Mouse (Mus musculus) lung, adult 2 months (tissue): ENCODE data around the gene Adgrf4. TPM values are rescaled to one million over a fixed set of nuclear protein-coding genes. Genes with fewer than 3 reads are reported as not detected.

Source experiments
- DNase-seq: peaks from one replicate; pipeline ENCODE4 v3.0.0; 2022
- H3K4me1 ChIP-seq: fragments of 200-500 bp; 2 replicates; pipeline ENCODE4 v1.6.1; 2011; ENCODE audit warnings: low read length; ENCODE audit not compliant: control insufficient read depth, insufficient read depth
- H3K4me3 ChIP-seq: fragments of 200-500 bp; replicated peaks from 2 replicates; pipeline ENCODE3; 2011; ENCODE audit warnings: low read depth, mild to moderate bottlenecking, control low read depth, low read length; ENCODE audit errors: extremely low read depth
- CTCF ChIP-seq: fragments of 200-500 bp; IDR thresholded peaks from 2 replicates; pipeline ENCODE4 v1.5.1; 2011; ENCODE audit warnings: mild to moderate bottlenecking, low read length, control low read depth; ENCODE audit not compliant: insufficient read depth
- POLR2A ChIP-seq: fragments of 200-500 bp; IDR thresholded peaks from 2 replicates; pipeline ENCODE4 v1.6.1; 2011; ENCODE audit warnings: low read depth, mild to moderate bottlenecking, control low read depth, low read length, borderline replicate concordance; ENCODE audit errors: extremely low read depth
- WGBS: fragments of 180-500 bp; shearing (Covaris S2); methylation state at CpG from one replicate; pipeline ENCODE4 v1.1.7; 2018; 5-methylcytosine and 5-hydroxymethylcytosine counted together
- polyA plus RNA-seq: library from polyadenylated mRNA; depleted of rRNA; stranded (reverse); fragments of >200 nt; gene quantifications from 2 replicates; pipeline ENCODE4 v1.2.3, GENCODE M21; 2012; rRNA removed

Gene Adgrf4
- polyA plus RNA-seq = 0.09 and 1.0 TPM in 2 replicates

DNA sequence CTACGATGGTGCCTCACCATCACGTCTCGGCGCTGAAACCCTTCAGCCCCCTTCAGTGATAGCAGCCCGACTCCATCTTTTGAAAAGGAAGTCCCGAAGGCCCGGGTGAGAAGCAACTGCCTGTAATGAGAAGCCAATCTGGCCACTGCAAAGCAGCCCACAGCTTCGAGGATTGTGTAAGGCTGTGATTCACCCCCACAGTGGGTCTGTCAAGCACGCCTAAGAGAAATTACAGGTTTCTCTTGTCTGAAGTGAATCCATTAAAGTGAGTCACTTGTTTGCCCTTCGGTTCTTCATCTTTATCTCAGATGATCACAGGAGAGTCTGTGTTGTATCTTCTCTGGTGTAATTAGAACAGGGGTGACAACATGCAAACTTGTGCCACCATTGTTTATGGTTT, at the start of gene Adgrf4:
Gene Adgrf4, minus strand, starts transcription at position 149 of the 400 bp plus-strand sequence.
- Histone ChIP-seq H3K4me1 (no peaks in the 10 kb centered on the region), H3K4me3 (no peak within 1 kb of the TSS)
- DNase-seq = no peak
- TF ChIP-seq CTCF = no peak
- 76% methylated on average over 10 of the region's 10 CpGs for WGBS

DNA sequence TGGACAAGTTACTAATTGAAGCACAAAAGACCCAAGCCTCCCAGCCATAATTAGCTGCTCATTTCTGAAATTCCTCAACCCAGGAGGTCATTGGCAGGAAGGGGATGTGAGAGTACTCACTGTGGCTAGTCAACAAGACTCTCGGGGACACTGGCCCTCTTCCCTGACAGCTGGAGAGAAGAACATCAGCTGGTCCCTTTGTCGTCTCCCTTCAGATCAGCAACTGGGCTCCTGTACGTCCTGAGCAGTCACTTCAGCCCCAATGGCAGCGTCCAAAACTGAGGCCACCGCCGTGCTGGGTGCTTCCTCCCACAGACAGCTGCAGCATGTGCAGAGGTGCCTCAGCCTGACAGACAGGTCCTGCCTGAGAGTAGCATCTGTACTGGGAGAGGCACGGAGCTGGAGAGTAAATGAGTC, 49.7 kb upstream of the Adgrf4 start, which contains the start of gene Adgrf2:
Gene Adgrf2, minus strand, starts transcription at position 379 of the 417 bp plus-strand sequence.
- no peak within 1 kb of the TSS for H3K4me3 ChIP-seq
- 29% methylated on average over 7 of the region's 7 CpGs for WGBS
- no peaks in the 10 kb centered on the region; the same call in none of the 2 replicates for H3K4me1 ChIP-seq
- TF ChIP-seq CTCF (no peak), POLR2A (no peak)
- DNase-seq = no peak

DNA sequence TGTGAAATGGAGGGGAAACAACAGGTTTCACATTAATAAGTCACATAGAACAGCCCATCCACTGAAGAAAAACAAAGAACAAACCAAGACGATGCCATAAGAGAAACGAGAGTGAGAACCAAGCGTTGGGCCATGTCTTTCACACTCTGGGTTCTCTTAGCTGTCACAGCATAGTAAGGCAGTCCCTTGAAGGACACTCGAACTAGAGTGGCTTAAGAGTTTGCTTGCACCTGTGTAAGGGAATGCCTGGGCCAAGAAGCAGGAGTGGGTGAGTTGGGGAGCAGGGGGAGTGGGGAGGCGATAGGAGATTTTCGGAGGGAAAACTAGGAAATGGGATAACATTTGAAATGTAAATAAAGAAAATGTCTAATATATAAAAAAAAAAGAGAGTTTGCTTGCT, 46.7 kb upstream of the Adgrf4 start:
- TF ChIP-seq POLR2A (no peak), CTCF (no peak)
- no peak overlapping the region for H3K4me3 ChIP-seq
- H3K4me1 ChIP-seq = no peaks in the 10 kb centered on the region; the same call in none of the 2 replicates
- DNase-seq = no peak
- 66% methylated on average over 6 of the region's 6 CpGs for WGBS

DNA sequence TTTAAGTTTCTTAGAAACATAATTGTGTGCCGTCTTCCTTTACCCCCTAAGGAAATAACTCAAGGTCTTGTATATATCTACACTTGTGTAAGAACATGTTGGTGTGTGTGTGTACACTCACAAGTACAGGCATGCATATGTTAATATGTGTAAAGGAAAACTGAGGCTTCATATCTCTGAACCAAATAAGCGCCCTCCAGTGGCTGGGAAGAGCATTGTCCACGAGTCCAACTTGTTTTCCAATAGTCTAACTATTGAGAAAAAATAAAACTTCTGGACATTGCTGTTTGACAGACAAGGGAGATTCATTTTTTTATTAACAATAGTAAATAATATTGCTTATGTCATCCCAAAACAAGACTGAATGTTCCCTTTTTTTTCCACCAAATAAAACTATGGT, 25.1 kb upstream of the Adgrf4 start:
- WGBS = 46% methylated on average over 3 of the region's 3 CpGs
- Histone ChIP-seq H3K4me3 (no peak overlapping the region), H3K4me1 (no peaks in the 10 kb centered on the region)
- TF ChIP-seq CTCF = peak; percentile 8; the same call in 1 of the 2 replicates
- TF ChIP-seq POLR2A = no peak
- DNase-seq = no peak

DNA sequence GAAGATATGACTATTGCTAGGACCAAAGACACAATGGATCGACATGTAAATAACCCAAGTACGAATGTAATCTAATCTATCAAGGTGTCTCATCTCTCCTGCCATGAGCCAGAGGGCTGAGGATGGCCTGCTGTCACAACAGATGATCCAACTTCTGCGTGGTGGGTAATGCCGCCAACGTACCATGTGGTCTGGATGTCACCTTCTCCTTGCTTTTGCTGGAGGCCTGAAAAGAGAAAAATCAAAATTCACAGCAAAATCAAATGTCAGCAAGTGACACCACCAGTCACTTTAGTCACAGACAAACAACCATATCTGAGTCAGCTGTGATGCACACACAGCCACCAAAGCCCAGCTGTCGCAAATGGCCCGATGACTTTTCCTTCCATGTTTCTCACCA, 22.9 kb upstream of the Adgrf4 start:
- Histone ChIP-seq H3K4me3 (no peak overlapping the region), H3K4me1 (no peaks in the 10 kb centered on the region)
- no peak for TF ChIP-seq CTCF
- no peak for TF ChIP-seq POLR2A
- no peak for DNase-seq
- WGBS = 79% methylated on average over 7 of the region's 7 CpGs

DNA sequence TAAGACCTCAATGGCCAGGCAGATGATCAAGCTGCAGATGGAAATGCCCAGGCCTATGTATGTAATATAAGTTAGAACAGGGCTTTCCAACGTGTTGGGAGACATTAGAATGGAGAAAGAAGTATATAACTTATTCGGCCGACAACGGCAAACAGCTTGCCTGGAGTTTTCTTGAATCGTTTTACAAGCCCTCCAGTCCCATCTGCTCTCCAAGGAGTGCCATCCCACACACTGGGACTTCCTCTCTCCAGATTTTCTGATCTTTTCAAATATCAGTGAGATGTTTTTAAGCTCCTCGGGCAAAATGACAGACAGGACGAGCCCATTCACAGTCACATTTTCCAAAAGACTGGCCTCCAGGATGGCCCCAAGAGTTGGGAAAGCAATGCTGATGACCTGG, 18.6 kb upstream of the Adgrf4 start:
- Histone ChIP-seq H3K4me3 (no peak overlapping the region), H3K4me1 (no peaks in the 10 kb centered on the region)
- WGBS = 72% methylated on average over 7 of the region's 7 CpGs

DNA sequence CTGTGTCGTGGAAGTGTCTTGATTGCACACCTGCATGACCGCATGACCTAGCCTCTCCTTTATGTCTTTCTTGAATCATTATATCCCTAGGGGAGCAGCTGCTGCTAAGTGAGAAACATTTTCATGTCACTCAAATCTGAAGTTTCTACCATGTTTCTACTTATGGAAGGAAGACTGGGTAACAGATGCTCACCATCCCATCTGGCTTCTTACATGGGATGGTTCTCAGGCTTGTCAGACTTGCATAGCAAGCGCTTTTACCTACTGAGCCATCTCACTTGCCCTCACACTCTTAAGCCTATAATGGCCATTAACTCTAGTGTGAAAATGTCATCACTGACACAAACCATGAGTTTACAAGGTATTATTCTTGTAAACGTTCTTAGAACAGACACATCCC, 13.5 kb upstream of the Adgrf4 start:
- H3K4me1 ChIP-seq = no peaks in the 10 kb centered on the region
- H3K4me3 ChIP-seq = no peak overlapping the region
- DNase-seq = no peak
- no peak for TF ChIP-seq CTCF
- no peak for TF ChIP-seq POLR2A
- 80% methylated on average over 4 of the region's 4 CpGs for WGBS

More for the DNA sequence above, 18.6 kb upstream of the Adgrf4 start:
- DNase-seq = no peak
- TF ChIP-seq CTCF = no peak
- no peak for TF ChIP-seq POLR2A

DNA sequence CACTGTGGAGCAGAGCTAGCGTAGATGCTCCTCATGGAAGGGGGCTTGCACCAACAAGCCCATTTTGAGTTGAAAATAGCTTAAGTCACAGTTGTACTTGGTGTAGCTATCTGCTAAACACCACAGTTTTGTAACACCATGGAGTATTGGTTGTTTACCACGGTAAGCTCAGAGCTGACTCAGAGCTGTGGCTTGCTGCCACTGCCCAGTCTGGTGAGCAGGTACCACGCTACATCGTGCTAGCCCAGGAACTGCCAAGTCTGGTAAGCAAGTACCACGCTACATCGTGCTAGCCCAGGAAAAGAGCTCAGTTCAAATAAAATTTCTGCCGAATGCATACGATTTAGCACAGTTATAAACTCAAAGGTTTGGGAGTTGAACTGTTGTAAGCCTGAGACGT, 10.1 kb upstream of the Adgrf4 start:
- Histone ChIP-seq H3K4me3 (no peak overlapping the region), H3K4me1 (no peaks in the 10 kb centered on the region)
- 88% methylated on average over 9 of the region's 9 CpGs for WGBS
- TF ChIP-seq POLR2A (no peak), CTCF (no peak)
- no peak for DNase-seq

DNA sequence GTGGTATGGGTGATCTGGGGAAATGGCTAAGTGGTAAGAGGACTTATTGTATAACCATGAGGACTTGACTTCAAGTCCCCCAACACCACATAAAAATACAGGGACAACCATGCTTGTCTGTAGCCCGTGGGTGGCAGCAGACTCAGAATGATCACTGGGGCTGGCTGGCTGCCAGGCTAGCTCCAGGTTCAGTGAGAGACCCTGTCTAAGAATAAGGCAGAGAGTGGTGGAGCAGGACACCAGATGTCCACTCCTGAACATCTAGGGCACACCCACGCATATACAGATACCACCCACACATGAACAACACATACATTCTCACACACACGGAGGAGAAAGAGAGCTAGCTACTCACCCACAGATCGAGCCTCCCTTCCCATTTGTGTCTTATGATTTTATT, 2.6 kb upstream of the Adgrf4 start:
- Histone ChIP-seq H3K4me3 (no peak overlapping the region), H3K4me1 (no peaks in the 10 kb centered on the region)
- no peak for DNase-seq
- TF ChIP-seq POLR2A = no peak
- TF ChIP-seq CTCF = no peak
- WGBS = 79% methylated on average over 4 of the region's 4 CpGs

DNA sequence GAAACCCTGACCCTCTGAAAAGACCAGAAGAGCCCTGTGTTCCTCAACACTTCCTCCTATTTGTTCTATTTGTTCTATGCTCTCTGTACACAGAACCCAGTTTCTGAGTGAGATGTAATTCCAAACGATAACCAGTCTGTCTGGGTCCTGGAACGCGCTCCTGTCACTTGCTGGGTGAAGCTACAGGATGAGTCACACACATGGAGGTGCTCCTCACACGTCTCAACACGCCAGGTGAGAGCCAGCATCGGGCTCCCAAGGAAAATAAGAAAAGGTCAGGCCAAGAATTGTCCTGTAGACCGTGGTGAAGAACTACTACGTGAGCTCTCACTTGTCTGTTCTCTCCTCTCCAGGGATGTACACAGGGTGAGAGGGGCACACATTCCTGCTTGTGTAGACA, 1.6 kb downstream of the Adgrf4 start:
- TF ChIP-seq POLR2A = no peak
- no peak for TF ChIP-seq CTCF
- Histone ChIP-seq H3K4me3 (no peak overlapping the region), H3K4me1 (no peaks in the 10 kb centered on the region)
- 81% methylated on average over 8 of the region's 8 CpGs for WGBS
- DNase-seq = no peak
